Mouse (Mus musculus) MEL (cell line): ENCODE results near the gene Fzd7. TPM values are rescaled to one million over a fixed set of nuclear protein-coding genes. Genes with fewer than 3 reads are reported as not detected.

Experiments
- DNase-seq: peaks from one replicate; pipeline ENCODE4 v3.0.0; 2011; ENCODE audit warnings: low read depth, low spot score
- H3K27ac ChIP-seq: 2 replicates; pipeline ENCODE4 v1.5.1; 2012; ENCODE audit warnings: low read depth, mild to moderate bottlenecking, control low read depth, low read length, moderate library complexity; ENCODE audit not compliant: control insufficient read depth
- H3K27me3 ChIP-seq, 2 experiments: fragments of 150-350 bp in 1 of 2; sonication (generic) in 1 of 2; 2 replicates each; pipeline ENCODE4 v1.6.1; 2012; ENCODE audit warnings: low read length in 2 of 2, mild to moderate bottlenecking in 2 of 2, improper control_type of control experiment in 1 of 2, moderate library complexity in 1 of 2; ENCODE audit not compliant: insufficient read depth in 2 of 2, control insufficient read depth in 1 of 2
- H3K36me3 ChIP-seq, 2 experiments: 2 replicates each; pipeline ENCODE4 v1.6.1; 2012 to 2014; ENCODE audit warnings: low read length in 2 of 2, improper control_type of control experiment in 1 of 2, inconsistent platforms in 1 of 2, mild to moderate bottlenecking in 1 of 2; ENCODE audit not compliant: insufficient read depth in 2 of 2, control insufficient read depth in 1 of 2
- H3K4me1 ChIP-seq, 2 experiments: fragments of 150-350 bp in 1 of 2; sonication (generic) in 1 of 2; 2 replicates each; pipeline ENCODE4 v1.6.1; 2012; ENCODE audit warnings: low read length in 2 of 2, improper control_type of control experiment in 1 of 2, mild to moderate bottlenecking in 1 of 2; ENCODE audit not compliant: insufficient read depth in 2 of 2, control insufficient read depth in 1 of 2
- H3K4me3 ChIP-seq, 2 experiments: fragments of 150-350 bp in 1 of 2; sonication (generic) in 1 of 2; 2 replicates each; pipeline ENCODE4 v1.5.1; 2012; ENCODE audit warnings: low read depth in 2 of 2, low read length in 2 of 2, mild to moderate bottlenecking in 2 of 2, moderate library complexity in 2 of 2, control low read depth in 1 of 2, improper control_type of control experiment in 1 of 2; ENCODE audit not compliant: control insufficient read depth in 1 of 2, insufficient read depth in 1 of 2
- H3K79me2 ChIP-seq: 2 replicates; pipeline ENCODE4 v1.6.1; 2012; ENCODE audit warnings: mild to moderate bottlenecking, low read length, moderate library complexity; ENCODE audit not compliant: control insufficient read depth, poor library complexity, insufficient read depth
- H3K9ac ChIP-seq: 2 replicates; pipeline ENCODE4 v1.6.1; 2012; ENCODE audit warnings: low read depth, mild to moderate bottlenecking, control low read depth, low read length, moderate library complexity; ENCODE audit not compliant: control insufficient read depth, poor library complexity, severe bottlenecking
- H3K9me3 ChIP-seq: fragments of 150-350 bp; sonication (generic); replicated peaks from 2 replicates; pipeline ENCODE4 v1.6.1; 2012; ENCODE audit warnings: mild to moderate bottlenecking, low read length, improper control_type of control experiment, moderate library complexity; ENCODE audit not compliant: insufficient read depth
- BHLHE40 ChIP-seq: IDR thresholded peaks from 2 replicates; pipeline ENCODE4 v1.6.1; 2012; ENCODE audit warnings: low read depth, mild to moderate bottlenecking, inconsistent platforms, low read length, improper control_type of control experiment, borderline replicate concordance
- CTCF ChIP-seq, 3 experiments: IDR thresholded peaks in 2 of 3; conservative IDR thresholded peaks in 1 of 3; 2 replicates each; pipeline ENCODE4 v1.5.1; 2011 to 2012; ENCODE audit warnings: low read length in 3 of 3, low read depth in 2 of 3, mild to moderate bottlenecking in 2 of 3, improper control_type of control experiment in 1 of 3, inconsistent platforms in 1 of 3, mixed read lengths in 1 of 3, moderate library complexity in 1 of 3; ENCODE audit not compliant: control insufficient read depth in 1 of 3, insufficient read depth in 1 of 3, poor library complexity in 1 of 3, severe bottlenecking in 1 of 3
- E2F4 ChIP-seq: IDR thresholded peaks from 2 replicates; pipeline ENCODE4 v1.6.1; 2011; ENCODE audit warnings: low read depth, low read length, improper control_type of control experiment, borderline replicate concordance
- ELF1 ChIP-seq: IDR thresholded peaks from 2 replicates; pipeline ENCODE4 v1.6.1; 2014; ENCODE audit warnings: low read depth, mild to moderate bottlenecking, inconsistent platforms, low read length, improper control_type of control experiment, moderate library complexity
- EP300 ChIP-seq, 2 experiments: IDR thresholded peaks; 2 replicates each; pipeline ENCODE4 v1.6.1; 2011; ENCODE audit warnings: improper control_type of control experiment in 2 of 2, low read length in 2 of 2, low read depth in 1 of 2, mild to moderate bottlenecking in 1 of 2
- GABPA ChIP-seq: IDR thresholded peaks from 2 replicates; pipeline ENCODE4 v1.6.1; 2012; ENCODE audit warnings: low read depth, mild to moderate bottlenecking, inconsistent platforms, low read length, improper control_type of control experiment, moderate library complexity
- HCFC1 ChIP-seq: IDR thresholded peaks from 2 replicates; pipeline ENCODE4 v1.6.1; 2012; ENCODE audit warnings: low read depth, mild to moderate bottlenecking, inconsistent platforms, low read length, improper control_type of control experiment, moderate library complexity
- JUND ChIP-seq: IDR thresholded peaks from 2 replicates; pipeline ENCODE4 v1.6.1; 2011; ENCODE audit warnings: low read depth, mild to moderate bottlenecking, improper control_type of control experiment, low read length
- KAT2A ChIP-seq: conservative IDR thresholded peaks from 2 replicates; pipeline ENCODE4 v1.6.1; 2012; ENCODE audit warnings: low read depth, low read length, improper control_type of control experiment, inconsistent platforms
- MAFK ChIP-seq: IDR thresholded peaks from 2 replicates; pipeline ENCODE4 v1.6.1; 2011; ENCODE audit warnings: low read depth, mild to moderate bottlenecking, low read length, improper control_type of control experiment, borderline replicate concordance
- MAZ ChIP-seq: IDR thresholded peaks from 2 replicates; pipeline ENCODE4 v1.6.1; 2012; ENCODE audit warnings: low read depth, mild to moderate bottlenecking, inconsistent platforms, low read length, improper control_type of control experiment
- MEF2A ChIP-seq: IDR thresholded peaks from 2 replicates; pipeline ENCODE4 v1.6.1; 2014; ENCODE audit warnings: low read depth, mild to moderate bottlenecking, inconsistent platforms, low read length, improper control_type of control experiment; ENCODE audit not compliant: poor library complexity, insufficient replicate concordance, severe bottlenecking; ENCODE audit errors: extremely low read depth
- MYC ChIP-seq: IDR thresholded peaks from 2 replicates; pipeline ENCODE4 v1.6.1; 2011; ENCODE audit warnings: low read depth, mild to moderate bottlenecking, low read length, improper control_type of control experiment, moderate library complexity
- POLR2A ChIP-seq, 2 experiments: IDR thresholded peaks; 2 replicates each; pipeline ENCODE4 v1.6.1; 2011 to 2012; ENCODE audit warnings: low read length in 2 of 2, mild to moderate bottlenecking in 2 of 2, control low read depth in 1 of 2, improper control_type of control experiment in 1 of 2, low read depth in 1 of 2, moderate library complexity in 1 of 2; ENCODE audit not compliant: control insufficient read depth in 1 of 2, insufficient read depth in 1 of 2, poor library complexity in 1 of 2
- RCOR1 ChIP-seq: IDR thresholded peaks from 2 replicates; pipeline ENCODE4 v1.6.1; 2012; ENCODE audit warnings: low read depth, mild to moderate bottlenecking, inconsistent platforms, low read length, improper control_type of control experiment
- SMC3 ChIP-seq: IDR thresholded peaks from 2 replicates; pipeline ENCODE4 v1.6.1; 2011; ENCODE audit warnings: low read depth, low read length, improper control_type of control experiment
- TAL1 ChIP-seq: IDR thresholded peaks from 2 replicates; pipeline ENCODE4 v1.6.1; 2012; ENCODE audit warnings: mild to moderate bottlenecking, inconsistent platforms, low read length, moderate library complexity, mixed read lengths
- TCF12 ChIP-seq: IDR thresholded peaks from 2 replicates; pipeline ENCODE4 v1.6.1; 2014; ENCODE audit warnings: low read depth, mild to moderate bottlenecking, inconsistent platforms, low read length, improper control_type of control experiment, moderate library complexity
- ZKSCAN1 ChIP-seq: IDR thresholded peaks from 2 replicates; pipeline ENCODE4 v1.6.1; 2012; ENCODE audit warnings: low read depth, mild to moderate bottlenecking, inconsistent platforms, low read length, improper control_type of control experiment, moderate library complexity
- ZMIZ1 ChIP-seq: IDR thresholded peaks from 2 replicates; pipeline ENCODE4 v1.6.1; 2012; ENCODE audit warnings: low read depth, mild to moderate bottlenecking, inconsistent platforms, low read length, improper control_type of control experiment, moderate library complexity
- ZNF384 ChIP-seq: IDR thresholded peaks from 2 replicates; pipeline ENCODE4 v1.6.1; 2012; ENCODE audit warnings: low read depth, mild to moderate bottlenecking, inconsistent platforms, low read length, improper control_type of control experiment
- polyA plus RNA-seq, 2 experiments: library from polyadenylated mRNA; stranded (reverse) in 1 of 2; unstranded in 1 of 2; fragments of >175 nt in 1 of 2; fragments of >200 nt in 1 of 2; gene quantifications; 2 replicates each; pipeline versions ENCODE4 v1.2.1 to v1.2.4; 2012; ENCODE audit warnings: low replicate concordance in 2 of 2, low read depth in 1 of 2; ENCODE audit not compliant: insufficient read length in 2 of 2, insufficient read depth in 1 of 2, missing spikeins in 1 of 2
- total RNA-seq: library from RNA; depleted of rRNA; stranded (reverse); fragments of 300-350 nt; gene quantifications from 2 replicates; pipeline ENCODE4 v1.2.3, GENCODE M21; 2012

Fzd7 gene
- total and polyA plus RNA-seq, 3 experiments, result 18.5 to 24.7 TPM; not detected in 1

DNA sequence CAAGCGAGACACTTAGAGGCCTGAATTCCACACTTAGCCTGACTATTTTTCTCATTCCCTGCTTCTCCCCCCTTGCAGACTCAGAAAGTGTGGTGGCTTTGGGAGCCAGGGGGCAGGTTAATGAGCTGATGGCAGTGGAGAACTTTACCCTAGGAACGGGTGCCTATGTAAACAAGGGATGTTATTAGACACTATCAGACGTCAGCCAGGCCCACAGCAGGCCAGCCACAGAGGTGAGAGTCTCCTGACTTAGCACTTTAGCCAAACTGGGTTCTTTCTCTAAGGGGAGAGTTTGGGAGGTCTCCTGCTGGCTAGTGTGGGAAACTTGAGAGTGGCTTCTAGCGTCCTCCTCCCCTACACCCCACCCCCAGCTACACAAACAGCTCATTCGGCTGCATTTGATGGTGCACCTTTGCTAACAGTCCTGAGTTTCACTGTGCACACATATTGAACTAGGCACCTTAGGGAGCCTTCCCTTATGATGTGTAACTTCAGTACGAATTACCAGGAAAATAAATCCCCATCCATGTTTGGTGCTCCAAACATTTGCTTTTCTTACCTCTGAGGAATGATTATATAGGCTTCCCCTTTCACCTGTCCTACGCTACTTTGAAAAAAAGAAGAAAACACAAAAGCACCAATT, 21.6 kb downstream of the Fzd7 start:
- Histone ChIP-seq H3K27ac (no peak overlapping the region), H3K4me3 (no peak overlapping the region), H3K36me3 (peaks cover 0 to 13% of the 10 kb centered on the region in 2 experiments; a peak in 2 of 4 replicates), H3K9me3 (no peaks in the 10 kb centered on the region), H3K9ac (no peak overlapping the region), H3K4me1 (peaks cover 7 to 16% of the 10 kb centered on the region in 2 experiments), H3K27me3 (no peaks in the 10 kb centered on the region), H3K79me2 (no peaks in the 10 kb centered on the region)
- peak; percentile 20 for DNase-seq
- TF ChIP-seq EP300 (IDR thresholded peaks at IDR 0.05; ENCODE audit: low read depth in 1 of 2, low read length in 2 of 2) (no peak), MAZ (no peak), TAL1 (peak; percentile 26; the same call in 1 of the 2 replicates), ZKSCAN1 (no peak), ZNF384 (no peak), JUND (no peak), BHLHE40 (no peak)

DNA sequence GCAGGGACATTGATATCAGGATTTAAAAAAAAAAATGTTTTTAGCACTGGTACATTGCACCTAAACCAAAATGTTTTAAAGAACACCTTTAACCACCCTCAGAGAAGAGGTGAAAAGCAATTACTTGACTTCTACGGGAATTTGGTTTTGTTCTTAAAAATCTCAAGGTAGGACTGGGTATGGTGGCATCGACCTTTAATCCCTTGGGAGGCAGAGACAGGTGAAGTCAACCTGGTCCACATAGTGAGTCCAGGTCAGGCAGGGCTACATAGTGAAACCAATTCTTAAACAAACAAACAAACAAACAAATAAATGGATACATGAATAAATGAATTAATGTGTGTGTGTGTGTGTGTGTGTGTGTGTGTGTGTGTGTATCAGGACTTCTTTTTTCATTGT, 22.1 kb downstream of the Fzd7 start:
- Histone ChIP-seq H3K79me2 (no peaks in the 10 kb centered on the region), H3K9me3 (no peaks in the 10 kb centered on the region), H3K27me3 (no peaks in the 10 kb centered on the region), H3K4me1 (peaks cover 2 to 11% of the 10 kb centered on the region in 2 experiments; a peak in 3 of 4 replicates), H3K27ac (no peak overlapping the region), H3K36me3 (peaks cover 0 to 8% of the 10 kb centered on the region in 2 experiments; a peak in 2 of 4 replicates), H3K4me3 (no peak overlapping the region), H3K9ac (no peak overlapping the region)
- no peak for TF ChIP-seq HCFC1
- no peak for DNase-seq

DNA sequence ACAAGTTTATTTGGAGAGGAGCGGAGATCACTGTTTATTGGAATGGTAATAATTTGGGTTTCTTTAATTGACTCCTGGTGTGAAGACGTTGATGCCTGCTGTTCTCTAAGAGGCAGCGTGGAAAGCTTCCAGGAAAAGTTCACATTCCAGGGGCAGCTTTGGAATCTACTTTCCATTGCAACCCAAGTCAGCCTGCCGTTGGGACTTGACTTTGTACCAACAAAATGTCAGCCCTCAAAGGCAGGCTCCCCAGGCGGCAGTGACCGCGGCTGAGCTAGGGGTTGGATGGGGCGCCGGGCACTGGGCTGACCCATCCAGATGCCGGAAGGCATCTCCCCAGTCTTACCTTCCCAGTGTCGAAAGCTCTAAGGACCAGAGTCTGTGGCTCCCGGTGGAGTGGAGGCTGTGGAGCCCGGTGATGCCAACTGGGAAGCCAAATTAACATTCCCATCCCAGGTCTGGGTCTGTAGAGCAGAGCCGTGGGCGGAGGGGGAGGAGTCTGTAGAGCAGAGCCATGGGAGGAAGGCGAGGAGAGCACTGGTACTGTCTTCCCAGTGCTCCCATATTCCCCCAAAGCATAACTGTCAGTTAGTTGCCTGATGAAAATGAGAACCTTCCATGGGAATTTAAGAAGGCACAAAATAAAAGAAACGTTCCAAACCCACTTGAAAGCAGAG, 26.4 kb downstream of the Fzd7 start:
- Histone ChIP-seq H3K4me3 (no peak overlapping the region), H3K27ac (no peak overlapping the region), H3K9me3 (no peaks in the 10 kb centered on the region), H3K4me1 (peaks cover 5 to 6% of the 10 kb centered on the region in 2 experiments; a peak in 2 of 4 replicates), H3K36me3 (no peaks in the 10 kb centered on the region), H3K27me3 (peaks cover 0 to under 1% of the 10 kb centered on the region in 2 experiments; a peak in 1 of 4 replicates), H3K79me2 (no peaks in the 10 kb centered on the region), H3K9ac (no peak overlapping the region)
- TF ChIP-seq ZNF384 (no peak), TCF12 (no peak), JUND (no peak), ZMIZ1 (no peak), SMC3 (no peak), ELF1 (no peak), BHLHE40 (no peak), MEF2A (no peak), MAZ (no peak), HCFC1 (no peak), GABPA (no peak), RCOR1 (no peak), MYC (no peak), POLR2A (IDR thresholded peaks at IDR 0.05; ENCODE audit: control insufficient read depth in 1 of 2, insufficient read depth in 1 of 2, low read depth in 1 of 2, low read length in 2 of 2, poor library complexity in 1 of 2) (no peak), KAT2A (no peak), E2F4 (no peak), EP300 (IDR thresholded peaks at IDR 0.05; ENCODE audit: low read depth in 1 of 2, low read length in 2 of 2) (no peak), CTCF (IDR thresholded peaks at IDR 0.05 in 2 of 3, conservative IDR thresholded peaks at IDR 0.05 in 1 of 3; ENCODE audit: control insufficient read depth in 1 of 3, insufficient read depth in 1 of 3, low read depth in 2 of 3, low read length in 3 of 3, poor library complexity in 1 of 3, severe bottlenecking in 1 of 3) (no peak), MAFK (no peak)
- DNase-seq, result no peak
